Mouse (Mus musculus): Measurements from ENCODE around the gene Perm1.
A peak's percentile ranks its signal among the peaks of the same experiment; 100 is the strongest.

The Perm1 gene

GRCm38 (mm10) chr4:156200623-156201475, 14.8 kb upstream of the Perm1 start, which contains the start of gene Isg15:
Gene Isg15, minus strand, starts transcription at chr4:156200818.
- DNase-seq (ENCODE audit: low read depth, low spot score) = peak; percentile 53

- peak; percentile 16 for DNase-seq (ENCODE audit: low read depth, low spot score)
These were observed 13.2 kb upstream of the Perm1 start for GRCm38 (mm10) chr4:156202462-156202893.

- peak; percentile 90 for DNase-seq (ENCODE audit: low read depth, low spot score)
These were observed 12.7 kb upstream of the Perm1 start, which contains the start of gene AW011738 for GRCm38 (mm10) chr4:156203001-156203412. Gene AW011738, plus strand, starts transcription at chr4:156203304.

- peak; percentile 36 for DNase-seq (ENCODE audit: low read depth, low spot score)
These were observed 12.1 kb upstream of the Perm1 start for GRCm38 (mm10) chr4:156203413-156204131.

- DNase-seq (ENCODE audit: low read depth, low spot score) = no peak
These were observed 6.8 kb upstream of the Perm1 start for GRCm38 (mm10) chr4:156208872-156209271.

GRCm38 (mm10) chr4:156209963-156210635, 5.6 kb upstream of the Perm1 start:
- peak; percentile 31 for DNase-seq (ENCODE audit: low read depth, low spot score)

- DNase-seq (ENCODE audit: low read depth, low spot score) = no peak
These were observed 2.5 kb upstream of the Perm1 start for GRCm38 (mm10) chr4:156213134-156213533.

GRCm38 (mm10) chr4:156216196-156216595, 528 bp downstream of the Perm1 start:
- DNase-seq (ENCODE audit: low read depth, low spot score) = no peak

GRCm38 (mm10) chr4:156217022-156217669, 1.5 kb downstream of the Perm1 start:
- no peak for DNase-seq (ENCODE audit: low read depth, low spot score)

- no peak for DNase-seq (ENCODE audit: low read depth, low spot score)
These were observed 2.2 kb downstream of the Perm1 start for GRCm38 (mm10) chr4:156217838-156218237.

- no peak for DNase-seq (ENCODE audit: low read depth, low spot score)
These were observed 4.3 kb downstream of the Perm1 start for GRCm38 (mm10) chr4:156219936-156220335.

GRCm38 (mm10) chr4:156224276-156224675, 8.6 kb downstream of the Perm1 start:
- DNase-seq (ENCODE audit: low read depth, low spot score) = no peak

- no peak for DNase-seq (ENCODE audit: low read depth, low spot score)
These were observed 12.2 kb downstream of the Perm1 start for GRCm38 (mm10) chr4:156227752-156228392.

GRCm38 (mm10) chr4:156228393-156229024, 12.8 kb downstream of the Perm1 start:
- peak; percentile 89 for DNase-seq (ENCODE audit: low read depth, low spot score)

- peak; percentile 43 for DNase-seq (ENCODE audit: low read depth, low spot score)
These were observed 18.4 kb downstream of the Perm1 start for GRCm38 (mm10) chr4:156234021-156234501.

GRCm38 (mm10) chr4:156234701-156235213, 19.1 kb downstream of the Perm1 start, which contains the start of gene Plekhn1:
Gene Plekhn1, minus strand, starts transcription at chr4:156234857.
- peak; percentile 92 for DNase-seq (ENCODE audit: low read depth, low spot score)

GRCm38 (mm10) chr4:156235360-156235770, 19.7 kb downstream of the Perm1 start:
- DNase-seq (ENCODE audit: low read depth, low spot score) = peak; percentile 79

- DNase-seq (ENCODE audit: low read depth, low spot score) = peak; percentile 98
These were observed 20.3 kb downstream of the Perm1 start, which contains the start of gene Noc2l for GRCm38 (mm10) chr4:156235808-156236533. Gene Noc2l, plus strand, starts transcription at chr4:156236010.
